Mouse (Mus musculus) midbrain, postnatal 0 days (tissue): Measurements from ENCODE around the gene Xylt1. TPM values are rescaled to one million over a fixed set of nuclear protein-coding genes. Genes with fewer than 3 reads are reported as not detected.
A peak's percentile ranks its signal among the peaks of the same experiment; 100 is the strongest.

Experiments
- ATAC-seq: fragments of 200-750 bp; cut with Nextera tagmentation; 2 replicates; pipeline ENCODE4 v1.8.0; 2017; ENCODE audit warnings: moderate number of reproducible peaks, mild to moderate bottlenecking, moderate TSS enrichment, moderate library complexity; ENCODE audit not compliant: low FRiP score
- DNase-seq: peaks from one replicate; pipeline ENCODE4 v3.0.0-alpha.2; 2015; ENCODE audit warnings: low spot score
- H3K27ac ChIP-seq: fragments of 300-500 bp; sonication (generic); 2 replicates; pipeline ENCODE4 v1.5.1; 2014; ENCODE audit warnings: low read depth, mild to moderate bottlenecking, low read length, mixed read lengths
- H3K27me3 ChIP-seq: fragments of 300-500 bp; sonication (generic); 2 replicates; pipeline ENCODE4 v1.6.1; 2014; ENCODE audit warnings: low read length, control low read depth, mixed read lengths; ENCODE audit not compliant: insufficient read depth
- H3K36me3 ChIP-seq: fragments of 300-500 bp; sonication (generic); 2 replicates; pipeline ENCODE4 v1.6.1; 2014; ENCODE audit warnings: low read length, control low read depth, mixed read lengths; ENCODE audit not compliant: insufficient read depth
- H3K4me1 ChIP-seq: fragments of 300-500 bp; sonication (generic); 2 replicates; pipeline ENCODE4 v1.6.1; 2014; ENCODE audit warnings: mild to moderate bottlenecking, control low read depth, antibody characterized with exemption, low read length, mixed read lengths; ENCODE audit not compliant: insufficient read depth
- H3K4me2 ChIP-seq: fragments of 300-500 bp; sonication (generic); 2 replicates; pipeline ENCODE4 v1.6.1; 2014; ENCODE audit warnings: low read depth, mild to moderate bottlenecking, low read length, mixed read lengths; ENCODE audit not compliant: poor library complexity, severe bottlenecking
- H3K4me3 ChIP-seq: fragments of 300-500 bp; sonication (generic); 2 replicates; pipeline ENCODE4 v1.5.1; 2014; ENCODE audit warnings: low read depth, mild to moderate bottlenecking, low read length, moderate library complexity
- H3K9ac ChIP-seq: fragments of 300-500 bp; sonication (generic); replicated peaks from 2 replicates; pipeline ENCODE4 v1.6.1; 2014; ENCODE audit warnings: mild to moderate bottlenecking, low read length, moderate library complexity, mixed read lengths; ENCODE audit not compliant: poor library complexity, severe bottlenecking
- H3K9me3 ChIP-seq: fragments of 300-500 bp; sonication (generic); 2 replicates; pipeline ENCODE4 v1.6.1; 2016; ENCODE audit warnings: low read length, control low read depth
- CTCF ChIP-seq: IDR thresholded peaks from 2 replicates; pipeline ENCODE4 v1.5.1; 2016; ENCODE audit warnings: antibody characterized with exemption, mild to moderate bottlenecking
- WGBS: fragments of 180-500 bp; shearing (Covaris S2); extraction: QIAGEN DNeasy Blood & Tissue Kit; methylation state at CpG from one replicate; pipeline ENCODE4 v1.1.7; 2014; 5-methylcytosine and 5-hydroxymethylcytosine counted together
- polyA plus RNA-seq: library from polyadenylated mRNA; unstranded; fragments of >200 nt; fragmentation: Nextera tagmentation; extraction: Ambion mirVana; gene quantifications from 2 replicates; pipeline ENCODE4 v1.2.1, GENCODE M21; 2015
- total RNA-seq: library from RNA; depleted of rRNA; stranded (reverse); fragments of >200 nt; gene quantifications from 2 replicates; pipeline ENCODE4 v1.2.3, GENCODE M21; 2014

The Xylt1 gene
- total and polyA plus RNA-seq, 2 experiments from 2014 or later, result 2.5 to 16.4 TPM

GRCm38 (mm10) chr7:117614851-117615250, 234.1 kb downstream of the Xylt1 start:
- Histone ChIP-seq H3K27ac (no peak overlapping the region), H3K27me3 (no peaks in the 10 kb centered on the region), H3K9me3 (no peaks in the 10 kb centered on the region), H3K4me1 (peaks cover 4% of the 10 kb centered on the region), H3K4me3 (no peak overlapping the region), H3K9ac (no peak overlapping the region), H3K4me2 (no peak overlapping the region), H3K36me3 (no peaks in the 10 kb centered on the region)
- no peak for ATAC-seq
- no peak for DNase-seq
- 79% methylated on average over 5 of the region's 5 CpGs for WGBS
- no peak for TF ChIP-seq CTCF

GRCm38 (mm10) chr7:117616277-117616676, 235.5 kb downstream of the Xylt1 start:
- no peak overlapping the region for H3K27ac ChIP-seq
- H3K27me3 ChIP-seq, result no peaks in the 10 kb centered on the region
- peaks cover 4% of the 10 kb centered on the region for H3K4me1 ChIP-seq
- H3K4me3 ChIP-seq, result no peak overlapping the region
- H3K9me3 ChIP-seq, result no peaks in the 10 kb centered on the region
- H3K4me2 ChIP-seq, result no peak overlapping the region
- no peak overlapping the region for H3K9ac ChIP-seq
- WGBS, result 84% methylated on average over 5 of the region's 5 CpGs
- H3K36me3 ChIP-seq, result no peaks in the 10 kb centered on the region
- no peak for TF ChIP-seq CTCF
- ATAC-seq, result no peak
- DNase-seq, result no peak

GRCm38 (mm10) chr7:117618715-117619150, 238.0 kb downstream of the Xylt1 start:
- Histone ChIP-seq H3K4me2 (no peak overlapping the region), H3K4me1 (peaks cover 4% of the 10 kb centered on the region), H3K9ac (no peak overlapping the region), H3K9me3 (no peaks in the 10 kb centered on the region), H3K27me3 (no peaks in the 10 kb centered on the region), H3K36me3 (no peaks in the 10 kb centered on the region), H3K27ac (no peak overlapping the region), H3K4me3 (no peak overlapping the region)
- no peak for TF ChIP-seq CTCF
- peak; percentile 42 for DNase-seq
- WGBS, result 34% methylated on average over 4 of the region's 4 CpGs
- ATAC-seq, result no peak

- DNase-seq (no peak), ATAC-seq (no peak)
- H3K9me3 ChIP-seq, result no peaks in the 10 kb centered on the region
- 87% methylated on average over 4 of the region's 4 CpGs for WGBS
- H3K27ac ChIP-seq, result no peak overlapping the region
- H3K4me1 ChIP-seq, result peaks cover 4% of the 10 kb centered on the region
- TF ChIP-seq CTCF, result no peak
- no peak overlapping the region for H3K9ac ChIP-seq
- no peaks in the 10 kb centered on the region for H3K36me3 ChIP-seq
- no peaks in the 10 kb centered on the region for H3K27me3 ChIP-seq
- H3K4me2 ChIP-seq, result no peak overlapping the region
- H3K4me3 ChIP-seq, result no peak overlapping the region
Observed at GRCm38 (mm10) chr7:117621566-117621965, 240.8 kb downstream of the Xylt1 start.

GRCm38 (mm10) chr7:117622769-117623168, 242.0 kb downstream of the Xylt1 start:
- H3K27me3 ChIP-seq, result no peaks in the 10 kb centered on the region
- 84% methylated on average over 2 of the region's 2 CpGs for WGBS
- H3K4me2 ChIP-seq, result no peak overlapping the region
- no peaks in the 10 kb centered on the region for H3K9me3 ChIP-seq
- ATAC-seq, result no peak
- no peak for DNase-seq
- peak; percentile 59 for TF ChIP-seq CTCF
- no peaks in the 10 kb centered on the region for H3K36me3 ChIP-seq
- no peak overlapping the region for H3K27ac ChIP-seq
- H3K4me1 ChIP-seq, result peaks cover 4% of the 10 kb centered on the region
- no peak overlapping the region for H3K9ac ChIP-seq
- no peak overlapping the region for H3K4me3 ChIP-seq

- Histone ChIP-seq H3K27ac (no peak overlapping the region), H3K4me2 (no peak overlapping the region), H3K27me3 (no peaks in the 10 kb centered on the region), H3K36me3 (no peaks in the 10 kb centered on the region), H3K9me3 (no peaks in the 10 kb centered on the region), H3K4me1 (peaks cover 2% of the 10 kb centered on the region; the same call in 1 of the 2 replicates), H3K4me3 (no peak overlapping the region), H3K9ac (no peak overlapping the region)
- 73% methylated on average over 3 of the region's 3 CpGs for WGBS
- TF ChIP-seq CTCF, result no peak
- DNase-seq (no peak), ATAC-seq (no peak)
Observed at GRCm38 (mm10) chr7:117628791-117629190, 248.0 kb downstream of the Xylt1 start.
